Mouse (Mus musculus) B cell, adult 2 months (primary cell): ENCODE results near the gene Psmc3.

ENCODE experiments used
- DNase-seq, 2 experiments: peaks; one replicate each; pipeline ENCODE4 v3.0.0; 2022

Gene Psmc3

GRCm38 (mm10) chr2:91114781-91115577 is 61.2 kb downstream of the Psmc3 start:
- DNase-seq: peak; percentile 48 to 52

- no peak for DNase-seq
Measured at GRCm38 (mm10) chr2:91115578-91115970, 61.8 kb downstream of the Psmc3 start.
